Mouse (Mus musculus) heart, postnatal 10 days (tissue): ENCODE data around the gene Cmah. TPM values are rescaled to one million over a fixed set of nuclear protein-coding genes. Genes with fewer than 3 reads are reported as not detected.
"Not testable (repeated sequence)": the region's sequence is repeated elsewhere in the genome, so short reads cannot be mapped to it uniquely, and the experiment has no call there.

Experiments used
- DNase-seq, 2 experiments: peaks; one replicate each; pipeline ENCODE4 v3.0.0; 2021
- intact Hi-C: fragments of 180-260 bp; cut with DNase I; formaldehyde crosslinking; loops from one replicate; pipeline ENCODE4 v1.15.1; 2025
- total RNA-seq, 2 experiments: library from RNA; stranded (reverse); gene quantifications; 2 replicates each; pipeline ENCODE4 v1.2.3; 2021

Gene Cmah
- total RNA-seq, 2 experiments from 2014 or later = 2.0 to 2.3 TPM

DNA sequence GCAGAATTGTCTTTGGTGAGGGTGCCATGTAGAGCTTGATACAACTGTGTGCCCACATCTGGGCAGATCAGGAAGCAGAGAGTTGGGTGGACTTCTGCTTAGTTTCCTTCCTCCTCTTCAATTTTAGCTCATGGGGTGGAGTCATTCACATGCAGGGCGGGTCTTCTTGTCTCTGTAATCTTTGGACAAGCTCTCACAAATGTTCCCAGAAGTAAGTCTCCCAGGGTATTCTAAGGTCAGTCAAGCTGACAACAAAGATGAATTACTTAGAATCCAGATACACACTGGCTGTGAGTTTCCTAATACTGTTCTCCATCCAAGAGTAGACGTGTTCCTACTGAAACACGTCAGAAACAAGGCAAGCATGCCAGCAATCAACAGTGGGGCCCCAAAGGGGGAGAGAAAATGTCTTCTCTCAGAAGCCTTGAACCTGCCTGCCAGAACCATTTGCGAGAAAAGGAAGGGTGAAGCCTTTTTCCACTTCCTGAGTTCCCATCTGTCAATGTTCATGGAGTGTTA, 11.2 kb downstream of the Cmah start:
- DNase-seq = peak; percentile 47 to 58
- intact Hi-C loops = loop anchor here (2.0 to 10.0 kb wide), 2 partner anchors 126 to 348 kb away; no protein-coding TSS in a partner anchor

- intact Hi-C loops = loop anchor here (2.0 to 10.0 kb wide), 2 partner anchors 125 to 347 kb away; no protein-coding TSS in a partner anchor
- no peak for DNase-seq
Observed at GRCm38 (mm10) chr13:24339907-24340306, 12.7 kb downstream of the Cmah start.

DNA sequence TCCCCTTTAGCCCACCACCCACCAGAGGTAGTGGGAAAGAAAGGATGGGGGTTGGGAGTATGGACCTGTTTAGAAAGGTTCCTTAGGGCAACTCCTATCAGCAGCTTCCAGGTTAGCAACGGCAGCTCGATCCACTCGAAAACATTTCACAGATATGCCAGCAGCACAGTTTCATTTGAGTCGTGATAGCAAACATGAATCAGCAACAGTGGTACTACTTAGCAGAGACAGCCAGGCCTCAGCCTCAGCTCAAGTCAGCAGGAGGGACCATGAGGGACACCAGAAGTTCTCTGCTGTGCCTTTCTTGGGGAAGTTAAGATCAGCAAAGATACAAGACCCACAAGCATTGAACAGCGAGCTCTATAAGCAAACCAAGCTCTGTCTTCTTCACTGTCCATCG, 13.3 kb downstream of the Cmah start:
- DNase-seq = no peak
- intact Hi-C loops = no loop called here

DNA sequence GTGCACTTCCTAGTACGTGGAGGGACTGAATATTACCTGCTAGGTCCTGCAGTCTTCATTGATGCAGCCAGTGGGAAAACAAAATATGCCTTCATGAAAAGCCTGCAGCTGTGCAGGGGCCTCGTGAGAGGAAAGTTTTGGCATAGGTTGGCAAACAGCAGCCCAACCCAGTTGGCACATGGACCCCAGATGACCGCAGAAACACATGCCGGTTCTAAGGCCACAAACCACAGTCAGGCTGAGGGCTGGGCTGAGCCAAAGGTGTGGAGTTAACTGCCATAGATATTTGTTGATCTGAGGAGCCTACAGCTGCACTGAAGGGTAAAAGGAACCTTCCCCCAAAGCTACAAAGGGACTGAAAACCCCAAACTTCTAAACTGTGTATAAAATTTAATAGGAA, 14.9 kb downstream of the Cmah start:
- intact Hi-C loops = no loop called here
- no peak for DNase-seq

DNA sequence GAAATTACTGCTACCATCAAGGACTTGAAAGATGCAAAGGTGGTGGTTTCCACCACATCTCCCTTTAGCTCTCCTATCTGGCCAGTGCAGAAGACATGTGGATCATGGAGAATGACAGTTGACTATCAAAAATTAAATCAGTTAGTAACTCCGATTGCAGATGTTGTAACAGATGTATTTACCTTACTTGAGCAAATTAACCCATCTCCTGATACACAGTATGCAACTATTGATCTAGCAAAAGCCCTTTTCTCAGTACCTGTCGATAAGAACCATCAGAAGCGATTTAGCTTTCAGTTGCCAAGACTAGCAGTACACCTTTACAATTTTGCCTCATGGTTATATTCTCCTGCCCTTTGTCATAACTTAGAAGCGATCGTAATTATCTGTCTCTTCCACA, 25.8 kb downstream of the Cmah start:
- DNase-seq = no peak

GRCm38 (mm10) chr13:24354751-24355150, 27.5 kb downstream of the Cmah start:
- no peak for DNase-seq
- intact Hi-C loops = no loop called here

More for the DNA sequence above, 25.8 kb downstream of the Cmah start:
- intact Hi-C loops = no loop called here

DNA sequence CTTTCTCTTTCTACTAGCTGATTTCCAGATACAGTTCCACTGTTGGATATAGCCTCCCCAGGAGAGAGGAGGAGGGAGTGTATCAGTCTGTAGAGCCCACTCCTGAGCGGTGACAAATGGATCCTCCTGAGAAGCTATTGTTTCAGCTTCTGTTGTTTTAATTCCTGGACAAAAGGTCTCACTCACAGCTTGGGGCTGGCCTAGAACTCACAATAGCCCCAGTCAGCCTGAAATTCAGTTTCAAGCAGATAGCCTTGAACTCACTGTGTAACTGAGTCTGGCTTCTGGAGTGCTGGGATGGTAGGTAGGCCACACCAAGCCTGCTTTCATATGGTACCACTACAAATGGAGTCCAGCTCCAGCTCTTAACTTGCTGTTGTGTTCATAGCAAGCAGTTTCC, 32.0 kb downstream of the Cmah start:
- intact Hi-C loops = no loop called here
- DNase-seq = no peak

DNA sequence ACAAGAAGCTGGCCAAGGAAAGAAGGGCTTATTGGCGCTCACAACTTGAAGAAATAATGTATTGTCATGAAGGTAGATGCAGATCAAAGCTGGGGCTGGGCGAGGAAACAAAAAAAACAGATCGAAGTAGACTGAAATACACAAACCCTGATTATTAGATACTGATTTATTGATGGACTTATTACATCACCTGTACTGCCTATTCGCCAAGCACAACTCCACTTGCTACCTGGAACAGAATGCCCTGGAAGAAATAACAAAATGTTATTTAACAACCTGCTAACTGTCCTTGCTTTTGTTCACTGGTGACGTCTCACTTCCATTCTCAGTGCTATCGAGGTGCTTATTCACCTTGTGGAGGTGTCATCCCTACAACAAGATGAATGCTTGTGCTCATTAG, 38.0 kb downstream of the Cmah start:
- intact Hi-C loops = no loop called here
- no peak for DNase-seq

DNA sequence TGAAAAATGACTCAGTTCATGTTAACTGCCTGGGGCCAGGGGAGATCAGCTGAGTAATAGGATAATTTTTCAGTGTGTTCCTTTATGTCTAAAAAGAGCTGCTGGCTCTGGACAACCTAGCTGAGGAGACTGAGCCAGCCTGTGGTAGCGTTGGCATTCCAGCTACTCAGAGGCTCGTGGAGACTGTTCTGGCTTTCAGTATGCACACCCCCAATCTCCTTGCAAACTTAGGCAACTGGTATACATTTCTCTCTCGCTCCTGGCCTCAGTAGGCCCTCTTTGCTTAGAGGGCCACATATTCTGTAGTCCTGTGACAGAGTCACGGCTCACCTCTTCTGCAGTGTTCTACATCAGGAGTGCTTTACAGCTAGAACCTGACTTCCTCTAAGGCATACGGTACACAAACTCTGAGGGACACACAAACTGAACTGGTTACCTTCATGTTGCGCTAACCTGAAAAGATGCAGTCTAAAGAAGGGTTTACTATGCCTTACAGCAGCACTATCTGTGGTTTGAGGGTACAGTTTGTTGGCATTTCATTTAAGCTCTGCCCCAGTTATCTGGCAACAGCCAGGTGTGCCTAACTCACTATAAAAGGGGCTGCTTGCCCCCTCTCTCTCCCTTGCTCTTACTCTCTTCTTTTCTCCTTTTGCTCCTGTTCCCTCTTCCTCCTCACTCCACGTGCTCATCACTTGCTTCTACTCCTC, 45.8 kb downstream of the Cmah start:
- DNase-seq = no peak
- intact Hi-C loops = no loop called here

- DNase-seq, intact Hi-C loops: not testable (repeated sequence)
Observed at GRCm38 (mm10) chr13:24374606-24375005, 47.4 kb downstream of the Cmah start.

DNA sequence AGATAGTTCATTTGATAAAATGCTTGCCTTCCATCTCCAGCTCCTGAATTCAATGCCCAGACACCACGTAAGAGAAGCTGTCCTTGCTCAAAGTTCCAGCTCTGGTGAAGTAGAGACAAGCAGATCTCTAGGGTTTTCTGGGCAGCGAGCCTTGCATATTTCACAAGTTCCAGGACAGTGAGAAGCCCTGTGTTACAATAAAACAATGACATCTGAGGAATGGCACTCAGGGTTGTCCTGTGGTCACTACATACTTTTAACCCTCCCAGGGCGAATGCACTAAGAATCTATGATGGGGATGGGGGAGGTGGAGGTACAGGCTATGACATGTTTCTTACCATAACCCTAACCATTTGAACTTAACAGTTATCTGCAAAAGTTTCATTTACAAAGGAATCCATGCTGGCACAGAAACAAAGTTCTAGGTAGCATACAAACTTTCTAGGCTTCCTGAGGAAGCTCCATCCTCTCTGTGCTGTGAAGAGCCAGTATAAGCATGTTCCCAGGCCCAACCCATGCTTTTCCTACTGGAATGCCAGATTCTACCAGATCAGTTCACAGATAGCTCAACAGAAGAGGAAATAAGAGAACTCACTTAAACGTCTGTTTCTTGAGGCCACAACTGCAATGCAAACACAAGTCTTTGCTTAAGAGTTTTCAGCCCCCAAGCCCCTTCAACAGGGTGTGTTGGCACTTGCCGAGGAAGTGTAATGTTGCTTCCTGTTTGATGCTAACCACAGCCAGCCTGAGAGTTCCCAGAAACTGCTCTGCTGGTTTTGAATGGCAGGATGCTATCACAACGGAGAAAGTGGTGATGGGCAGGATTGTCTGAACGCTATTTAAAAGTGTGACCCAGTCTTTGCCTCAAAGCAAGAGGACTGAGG, 48.4 kb downstream of the Cmah start:
- DNase-seq = peak; percentile 59 to 61
- intact Hi-C loops = no loop called here

DNA sequence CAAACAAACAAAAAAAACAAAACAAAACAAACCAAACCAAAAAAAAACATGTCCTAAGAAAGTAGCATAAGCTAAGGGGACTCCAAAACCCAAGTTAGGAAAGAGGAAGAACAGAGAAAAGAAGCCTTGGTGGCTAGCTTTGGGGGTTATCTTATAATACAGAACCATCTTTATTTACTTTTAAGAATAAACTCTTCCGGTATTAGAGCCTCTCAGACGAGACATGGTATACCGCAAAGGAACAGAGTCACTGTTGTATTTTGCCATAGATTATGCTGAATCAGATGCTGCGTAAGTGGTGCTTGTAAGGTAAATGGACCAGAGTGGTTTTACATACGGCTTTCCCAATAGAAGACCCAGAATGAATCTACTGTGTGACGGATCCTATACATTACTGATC, 53.5 kb downstream of the Cmah start:
- intact Hi-C loops = no loop called here
- no peak for DNase-seq

DNA sequence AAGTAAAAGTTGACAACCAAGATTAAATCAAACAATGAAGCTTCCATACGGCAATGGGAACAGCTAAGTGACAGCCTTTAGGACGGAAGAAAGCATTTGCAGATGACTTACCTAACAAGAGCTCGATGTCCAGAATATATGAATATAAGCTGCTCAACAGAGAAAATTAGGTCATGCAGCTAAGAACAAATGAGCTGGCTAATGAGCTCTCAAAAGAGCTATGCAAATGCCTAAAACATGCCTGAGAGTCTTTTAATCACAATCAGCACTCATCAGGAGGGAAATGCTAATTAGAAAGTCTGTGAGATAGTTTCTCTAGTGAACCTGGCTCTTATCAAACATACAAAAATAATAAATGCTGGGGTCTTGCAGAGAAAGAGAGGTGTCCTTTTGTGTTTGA, 56.7 kb downstream of the Cmah start:
- DNase-seq = no peak
- intact Hi-C loops = no loop called here

GRCm38 (mm10) chr13:24391892-24392291, 64.7 kb downstream of the Cmah start:
- intact Hi-C loops = no loop called here

DNA sequence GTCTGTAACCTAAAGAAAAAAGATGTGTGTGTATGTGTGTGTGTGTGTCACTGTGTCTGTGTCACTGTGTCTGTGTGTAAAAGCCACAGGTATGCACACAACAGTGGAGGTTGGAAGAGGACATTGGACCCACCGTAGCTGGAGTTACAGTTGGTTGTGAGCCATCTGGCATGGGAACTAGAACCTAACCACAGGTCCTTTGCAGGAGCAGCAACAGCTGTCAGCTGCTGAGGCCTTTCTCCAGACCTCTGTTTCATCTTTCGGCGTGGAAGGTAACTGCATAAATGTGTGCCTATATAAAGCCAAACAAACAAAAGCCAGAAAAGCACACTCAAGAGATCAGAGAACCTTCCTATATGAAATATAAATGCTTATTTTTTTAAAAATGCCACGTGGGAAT, 65.5 kb downstream of the Cmah start:
- no peak for DNase-seq
- intact Hi-C loops = no loop called here

More at GRCm38 (mm10) chr13:24391892-24392291, 64.7 kb downstream of the Cmah start:
- no peak for DNase-seq

DNA sequence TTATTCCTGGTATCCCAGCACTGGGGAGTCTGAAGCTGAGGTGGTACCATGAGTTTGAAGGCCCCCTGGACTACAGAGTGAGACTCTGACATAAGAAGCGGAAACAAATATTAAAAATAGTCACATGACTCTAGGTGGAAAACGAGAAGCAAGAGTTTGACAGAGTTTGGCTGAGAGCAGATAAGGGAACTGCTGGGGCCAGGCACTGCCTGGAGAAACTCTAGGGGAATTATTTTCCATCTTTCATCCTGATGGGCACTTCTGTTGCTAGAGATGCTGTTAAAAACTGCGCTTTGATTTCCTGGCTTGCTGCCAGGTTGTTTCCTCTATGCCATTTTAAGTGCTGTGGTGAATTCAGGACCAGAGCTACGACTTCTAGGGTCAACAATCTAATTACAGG, 65.9 kb downstream of the Cmah start:
- peak; percentile 30 to 42 for DNase-seq
- intact Hi-C loops = no loop called here

DNA sequence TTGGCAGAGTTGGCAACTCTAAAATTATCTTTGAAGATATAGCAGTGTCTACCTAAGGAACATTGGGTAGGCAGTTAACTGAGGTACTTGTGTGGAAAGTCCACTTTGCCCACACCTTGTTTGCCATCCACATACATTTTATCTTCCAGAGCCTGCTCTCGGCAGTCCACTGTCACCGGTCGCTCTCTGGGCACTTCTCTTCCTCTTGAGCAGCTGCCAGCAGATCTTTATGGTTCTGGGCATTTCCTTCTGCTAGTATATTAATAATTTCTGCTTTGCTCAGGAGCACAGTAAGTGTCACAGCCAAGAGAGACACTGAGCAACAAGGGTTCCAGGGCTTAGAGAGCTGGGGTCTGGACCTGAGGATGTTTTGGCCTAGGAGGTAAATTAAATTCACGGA, 68.6 kb downstream of the Cmah start:
- no peak for DNase-seq
- intact Hi-C loops = no loop called here

GRCm38 (mm10) chr13:24397181-24397580, 70.0 kb downstream of the Cmah start:
- no peak for DNase-seq
- intact Hi-C loops = no loop called here

DNA sequence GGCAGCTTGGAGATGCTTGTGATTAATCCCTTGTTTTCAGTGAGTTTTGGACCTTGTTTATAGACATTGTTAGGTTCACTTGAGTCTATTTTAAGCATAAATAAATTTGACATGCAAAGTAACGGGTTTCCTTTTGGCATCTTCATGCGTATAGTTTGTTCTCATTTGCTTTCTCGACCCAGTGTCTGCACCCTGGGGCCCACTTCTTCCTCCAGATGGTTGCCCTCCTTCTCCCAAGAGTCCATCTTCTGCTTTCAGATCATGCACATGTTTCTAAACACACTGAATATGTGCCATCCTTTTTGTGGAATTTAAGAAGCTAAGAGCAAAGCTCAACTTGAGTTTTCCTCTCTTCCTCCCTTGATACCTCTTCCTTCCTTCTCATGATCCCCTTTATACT, 71.3 kb downstream of the Cmah start:
- intact Hi-C loops = no loop called here
- no peak for DNase-seq

DNA sequence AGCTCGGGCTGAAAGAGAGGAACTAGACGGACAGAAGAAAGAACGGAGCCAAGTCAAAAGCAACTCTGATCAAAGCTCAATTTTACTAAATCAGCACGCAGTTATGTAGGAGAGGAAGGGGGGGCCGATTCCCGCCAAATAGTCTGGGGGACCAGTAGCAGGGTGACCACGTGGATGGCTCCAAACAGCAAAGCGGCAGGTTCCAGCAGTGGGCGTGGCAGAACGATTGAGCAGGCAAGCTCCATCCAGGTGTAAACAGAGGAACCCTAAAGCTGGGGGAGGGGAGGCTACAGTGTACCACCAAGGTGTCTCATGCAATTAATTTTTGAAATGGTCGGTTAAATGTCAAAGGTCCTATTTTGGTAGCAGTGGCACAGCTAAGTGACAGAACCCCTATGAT, 74.6 kb downstream of the Cmah start:
- not testable (repeated sequence) for DNase-seq

GRCm38 (mm10) chr13:24403054-24403453, 75.8 kb downstream of the Cmah start:
- intact Hi-C loops = no loop called here
- no peak for DNase-seq

More for the DNA sequence above, 74.6 kb downstream of the Cmah start:
- intact Hi-C loops = not testable (repeated sequence)

GRCm38 (mm10) chr13:24406847-24407246, 79.6 kb downstream of the Cmah start:
- intact Hi-C loops = no loop called here
- no peak for DNase-seq
